Mouse (Mus musculus) heart, postnatal 0 days (tissue): ENCODE data around the gene Hsf2bp.

Source experiments
- CTCF ChIP-seq: IDR thresholded peaks from 2 replicates; pipeline ENCODE4 v1.5.1; 2016; ENCODE audit warnings: antibody characterized with exemption, control low read depth, low read depth
- EP300 ChIP-seq: IDR thresholded peaks from 2 replicates; pipeline ENCODE4 v1.6.1; 2016; ENCODE audit warnings: antibody characterized with exemption, low read depth

DNA sequence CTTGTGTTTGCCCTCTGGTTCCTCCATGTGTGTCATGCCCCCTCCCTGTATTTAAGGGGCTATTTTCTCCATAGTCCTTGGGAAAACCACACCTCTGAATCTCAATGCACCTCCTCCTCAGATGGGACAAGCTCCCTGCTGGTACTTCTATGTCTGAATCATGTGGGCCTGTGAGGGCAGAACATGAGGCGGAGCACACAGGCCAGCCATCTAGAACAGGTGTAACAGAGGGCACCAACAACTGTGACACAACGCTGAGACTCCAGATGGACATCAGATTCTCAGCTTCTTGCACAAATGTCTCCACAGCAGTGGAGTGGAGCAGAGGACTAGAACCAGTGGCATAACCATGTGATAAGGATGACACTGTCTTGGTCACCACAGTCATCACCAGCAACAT, 65.3 kb downstream of the Hsf2bp start:
- TF ChIP-seq CTCF = no peak
- TF ChIP-seq EP300 = no peak
